Mouse (Mus musculus) embryonic facial prominence, embryonic 12.5 days (tissue): Measurements from ENCODE around the gene Nagk. TPM values are rescaled to one million over a fixed set of nuclear protein-coding genes. Genes with fewer than 3 reads are reported as not detected.

ENCODE experiments used
- ATAC-seq: fragments of 200-750 bp; cut with Nextera tagmentation; 2 replicates; pipeline ENCODE4 v1.8.0; 2017; ENCODE audit not compliant: insufficient number of reproducible peaks, insufficient read depth, low FRiP score, low TSS enrichment
- H3K27ac ChIP-seq: fragments of 300-500 bp; sonication (generic); 2 replicates; pipeline ENCODE4 v1.5.1; 2016; ENCODE audit warnings: mild to moderate bottlenecking
- H3K27me3 ChIP-seq: fragments of 300-500 bp; sonication (generic); 2 replicates; pipeline ENCODE4 v1.6.1; 2016; ENCODE audit warnings: mild to moderate bottlenecking, moderate library complexity
- H3K36me3 ChIP-seq: fragments of 300-500 bp; sonication (generic); 2 replicates; pipeline ENCODE4 v1.6.1; 2016; ENCODE audit warnings: mild to moderate bottlenecking
- H3K4me1 ChIP-seq: fragments of 300-500 bp; sonication (generic); 2 replicates; pipeline ENCODE4 v1.6.1; 2016
- H3K4me2 ChIP-seq: fragments of 300-500 bp; sonication (generic); replicated peaks from 2 replicates; pipeline ENCODE4 v1.6.1; 2016; ENCODE audit warnings: mild to moderate bottlenecking, moderate library complexity
- H3K4me3 ChIP-seq: fragments of 300-500 bp; sonication (generic); 2 replicates; pipeline ENCODE4 v1.5.1; 2016; ENCODE audit warnings: mild to moderate bottlenecking
- H3K9ac ChIP-seq: fragments of 300-500 bp; sonication (generic); 2 replicates; pipeline ENCODE4 v1.6.1; 2016; ENCODE audit warnings: mild to moderate bottlenecking, moderate library complexity
- H3K9me3 ChIP-seq: fragments of 300-500 bp; sonication (generic); 2 replicates; pipeline ENCODE4 v1.6.1; 2016; ENCODE audit warnings: mild to moderate bottlenecking, moderate library complexity
- WGBS: fragments of 180-500 bp; shearing (Covaris S2); methylation state at CpG from one replicate; pipeline ENCODE4 v1.1.7; 2016; 5-methylcytosine and 5-hydroxymethylcytosine counted together
- polyA plus RNA-seq: library from polyadenylated mRNA; unstranded; fragments of >200 nt; fragmentation: Nextera tagmentation; extraction: Ambion mirVana; gene quantifications from 2 replicates; pipeline ENCODE4 v1.2.1, GENCODE M21; 2016

The Nagk gene
- polyA plus RNA-seq, 1 experiment from 2014 or later, result 53.5 TPM

GRCm38 (mm10) chr6:83849446-83849845 lies 54.7 kb downstream of the Nagk start:
- no peak overlapping the region for H3K4me3 ChIP-seq
- WGBS, result 72% methylated on average over 2 of the region's 2 CpGs

More at GRCm38 (mm10) chr6:83849446-83849845, 54.7 kb downstream of the Nagk start:
- Histone ChIP-seq H3K4me1 (no peaks in the 10 kb centered on the region), H3K9me3 (no peaks in the 10 kb centered on the region), H3K27me3 (no peaks in the 10 kb centered on the region), H3K36me3 (no peaks in the 10 kb centered on the region), H3K27ac (no peak overlapping the region), H3K4me2 (no peak overlapping the region), H3K9ac (no peak overlapping the region)
- ATAC-seq, result no peak

Other genes with a start within 250 kb of the Nagk start
- 22.0 and 22.7 TPM in 2 replicates for gene Stambp, start 222.3 kb upstream of the Nagk start, polyA plus RNA-seq
- not detected in 2 replicates for gene Clec4f, start 138.8 kb upstream of the Nagk start, polyA plus RNA-seq
- not detected in 2 replicates for gene Cd207, start 117.1 kb upstream of the Nagk start, polyA plus RNA-seq
- gene Vax2, start 83.7 kb upstream of the Nagk start, polyA plus RNA-seq, result 7.4 and 8.9 TPM in 2 replicates
- 0.31 and 0.33 TPM in 2 replicates for gene Atp6v1b1, start 52.0 kb upstream of the Nagk start, polyA plus RNA-seq
- 0.27 and 0.32 TPM in 2 replicates for gene Ankrd53, start 32.3 kb upstream of the Nagk start, polyA plus RNA-seq
- gene Tex261, start 19.2 kb upstream of the Nagk start, polyA plus RNA-seq, result 81.3 and 83.6 TPM in 2 replicates
- 19.3 and 20.0 TPM in 2 replicates for gene Paip2b, start 36.8 kb downstream of the Nagk start, polyA plus RNA-seq
- 79.7 and 91.7 TPM in 2 replicates for gene Zfp638, start 72.1 kb downstream of the Nagk start, polyA plus RNA-seq
- gene Dysf, start 213.6 kb downstream of the Nagk start, polyA plus RNA-seq, result 8.7 and 10.9 TPM in 2 replicates